ENCODE assay signal across 8 mouse cellular contexts in genomic region chr14:74990504-74990903, GRCm38 (mm10). TPM values are rescaled to one million over a fixed set of nuclear protein-coding genes. Genes with fewer than 3 reads are reported as not detected.
DNase-seq lines count a peak whose midpoint lies in the region; TF ChIP-seq lines count a peak whose summit lies in the region.

No protein-coding gene starts in this region.

- no peak for TF ChIP-seq EP300 in heart, adult 2 months (IDR thresholded peaks at IDR 0.05; ENCODE audit: insufficient read depth, low read depth, low read length)

- no peaks in the 10 kb centered on the region for H3K27me3 ChIP-seq in heart, adult 2 months (ENCODE audit: control insufficient read depth, insufficient read depth, low read length)
- no peaks in the 10 kb centered on the region for H3K27me3 ChIP-seq in thymus, adult 2 months (ENCODE audit: control insufficient read depth, insufficient read depth, low read length)
- no peaks in the 10 kb centered on the region for H3K27me3 ChIP-seq in splenic B cell, adult 2 months (ENCODE audit: control insufficient read depth, insufficient read depth, low read length, poor library complexity, severe bottlenecking)

- no peaks in the 10 kb centered on the region for H3K79me2 ChIP-seq in heart, adult 2 months (replicated peaks; ENCODE audit: control insufficient read depth, insufficient read depth, low read length)

- H3K9ac ChIP-seq in heart, adult 2 months (ENCODE audit: low read depth, low read length) = no peak overlapping the region

- H3K36me3 ChIP-seq in heart, adult 2 months (ENCODE audit: control insufficient read depth, insufficient read depth, low read length) = no peaks in the 10 kb centered on the region
- no peaks in the 10 kb centered on the region for H3K36me3 ChIP-seq in thymus, adult 2 months (ENCODE audit: control insufficient read depth, insufficient read depth, low read length)
- H3K36me3 ChIP-seq in splenic B cell, adult 2 months (ENCODE audit: control insufficient read depth, insufficient read depth, low read length, poor library complexity, severe bottlenecking) = no peaks in the 10 kb centered on the region

- H3K27ac ChIP-seq in heart, adult 2 months = no peak overlapping the region
- no peak overlapping the region for H3K27ac ChIP-seq in thymus, adult 2 months (ENCODE audit: control insufficient read depth, insufficient read depth, low read length)

- intact Hi-C loops in heart, adult 2 months (cut with DNase I) = loop anchor here (1.0 to 2.0 kb wide), 3 partner anchors 42 to 226 kb away; no protein-coding TSS in a partner anchor

- TF ChIP-seq POLR2A in heart, adult 2 months (IDR thresholded peaks at IDR 0.05; ENCODE audit: insufficient read depth, low read depth, low read length) = no peak
- no peak for TF ChIP-seq POLR2A in thymus, adult 2 months (IDR thresholded peaks at IDR 0.05; ENCODE audit: control insufficient read depth, extremely low read depth, insufficient read depth, low read length, poor library complexity)

- DNase-seq in heart, adult 2 months = no peak
- DNase-seq in heart, postnatal 4 days = no peak
- peak; percentile 28 for DNase-seq in thymus, adult 2 months
- no peak for DNase-seq in thymus, adult 18-20 months
- peak; percentile 90 for DNase-seq in embryo, embryonic 10.5 days (ENCODE audit: low spot score)
- peak; percentile 53 for DNase-seq in kidney, postnatal 14 days
- DNase-seq in splenic B cell, adult 2 months (ENCODE audit: low read depth, low spot score) = peak; percentile 84
- no peak for DNase-seq in ovary, postnatal 10 days (ENCODE audit: low spot score)

- H3K4me1 ChIP-seq in heart, adult 2 months (ENCODE audit: control insufficient read depth, insufficient read depth, low read length) = no peaks in the 10 kb centered on the region
- H3K4me1 ChIP-seq in thymus, adult 2 months (replicated peaks; ENCODE audit: control insufficient read depth, insufficient read depth, low read length) = no peaks in the 10 kb centered on the region

- peak; percentile 77 for TF ChIP-seq CTCF in heart, adult 2 months (IDR thresholded peaks at IDR 0.05)
- TF ChIP-seq CTCF in thymus, adult 2 months (IDR thresholded peaks at IDR 0.05; ENCODE audit: borderline replicate concordance, control insufficient read depth, extremely low read depth, insufficient read depth, low read length, poor library complexity) = no peak

- 0% methylated on average over 1 of the region's 1 CpGs for WGBS in heart, adult 2 months
- WGBS in thymus, adult 2 months = 2% methylated on average over 1 of the region's 1 CpGs

- no peak overlapping the region for H3K4me3 ChIP-seq in heart, adult 2 months
- H3K4me3 ChIP-seq in thymus, adult 2 months (ENCODE audit: control insufficient read depth, insufficient read depth, low read length) = no peak overlapping the region

RNA-seq across cellular contexts. Expression of gene Rubcnl, which starts 25.3 kb away (rescaled TPM):
- total RNA-seq in heart, adult 2 months (2021) = 1 to 10 TPM in 1 of 2 experiments, under 1 TPM in 1; 0.55 to 1.2 TPM
- polyA plus RNA-seq in heart, adult 2 months (2012; rRNA removed) = 1.3 and 1.5 TPM in 2 replicates
- 1 to 10 TPM in 1 of 2 experiments, under 1 TPM in 1; 0.83 to 1.7 TPM for total RNA-seq in heart, postnatal 4 days (2021)
- polyA plus RNA-seq in thymus, adult 2 months (2012; rRNA removed) = 2.7 and 2.9 TPM in 2 replicates

RNA-seq across cellular contexts. Expression of gene Lrch1, which starts 42.8 kb away (rescaled TPM):
- total RNA-seq in heart, adult 2 months (2021) = 10 to 100 TPM; 14.8 to 17.1 TPM
- polyA plus RNA-seq in heart, adult 2 months (2012; rRNA removed) = 7.5 and 10.7 TPM in 2 replicates
- total RNA-seq in heart, postnatal 4 days (2021) = 10 to 100 TPM; 18.7 to 26.3 TPM
- 27.5 and 30.1 TPM in 2 replicates for polyA plus RNA-seq in thymus, adult 2 months (2012; rRNA removed)

Comparison
In these comparisons a context has a peak if more than half of its experiments do, and no peak if none do; other contexts are left out.
1. DNase-seq: peak in thymus, adult 2 months (single experiment), embryo, embryonic 10.5 days (single experiment), kidney, postnatal 14 days (single experiment) and splenic B cell, adult 2 months (single experiment); none in heart, adult 2 months (0 of 2), heart, postnatal 4 days (single experiment), thymus, adult 18-20 months (0 of 2) and ovary, postnatal 10 days (single experiment).